Mouse (Mus musculus): ENCODE data around the gene Slc17a7.

Slc17a7 gene

DNA sequence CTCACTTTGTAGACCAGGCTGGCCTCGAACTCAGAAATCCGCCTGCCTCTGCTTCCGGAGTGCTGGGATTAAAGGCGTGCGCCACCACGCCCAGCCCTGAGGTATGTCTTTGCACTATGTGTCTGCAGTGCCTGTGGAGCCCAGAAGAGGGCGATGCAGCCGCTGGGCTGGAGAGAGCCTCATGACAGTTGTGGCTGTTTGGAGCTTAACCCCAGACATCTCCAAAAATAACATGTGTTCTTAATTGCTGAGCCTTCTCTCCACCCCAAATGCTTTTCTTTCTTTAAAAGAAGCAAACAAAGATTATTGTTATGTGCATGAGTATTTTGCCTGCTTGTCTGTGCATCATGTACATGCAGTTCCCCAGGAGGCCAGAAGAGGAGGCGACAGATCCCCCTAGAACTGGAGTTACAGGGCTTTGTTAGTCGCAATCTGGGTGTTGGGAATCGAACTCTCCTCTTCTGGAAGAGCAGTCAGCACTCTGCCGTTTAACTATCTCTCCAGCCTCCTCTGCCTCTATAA, 8.7 kb upstream of the Slc17a7 start:
- DNase-seq = peak; percentile 70 to 88

DNA sequence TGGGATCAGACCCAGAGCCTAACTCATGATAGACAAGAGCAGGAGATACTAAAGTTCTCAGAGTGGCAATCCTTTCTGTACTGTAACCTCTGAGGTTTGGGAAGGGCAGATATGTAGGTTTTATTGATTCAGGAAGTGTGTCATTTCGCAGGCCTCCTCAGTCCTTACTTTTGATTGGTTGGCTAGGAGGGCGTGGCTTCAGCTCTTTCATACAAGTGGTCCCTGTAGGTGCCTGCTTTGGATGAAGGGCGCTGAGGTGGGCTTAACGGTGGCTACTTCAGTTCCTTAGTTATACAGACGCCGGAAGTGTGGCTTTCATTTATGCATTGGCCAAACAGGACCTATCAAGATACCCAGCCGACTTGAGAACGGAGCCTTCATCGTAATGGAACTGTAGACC, 8.2 kb upstream of the Slc17a7 start:
- DNase-seq = peak in 1 of 2 experiments; percentile 27

DNA sequence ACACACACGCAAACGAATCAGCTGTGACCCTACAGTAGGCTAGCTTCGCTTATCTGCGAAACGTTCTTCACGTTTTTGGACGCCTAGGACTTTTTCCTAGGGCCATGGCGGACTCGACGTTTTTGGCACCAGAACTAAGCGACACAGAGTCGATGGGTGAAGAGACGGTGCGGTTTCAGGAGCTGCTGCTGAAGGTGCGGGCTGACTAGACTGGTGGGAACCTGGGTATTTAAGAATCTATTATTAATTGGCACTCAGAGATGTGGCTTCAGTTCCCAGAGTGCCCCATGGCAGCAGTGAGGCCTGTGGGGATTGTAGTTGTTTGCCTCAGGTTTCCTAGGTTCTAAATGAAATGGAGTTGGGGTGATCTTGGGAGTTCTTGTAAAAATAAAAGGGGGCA, 7.5 kb upstream of the Slc17a7 start:
- peak in 1 of 2 experiments; percentile 5 for DNase-seq

DNA sequence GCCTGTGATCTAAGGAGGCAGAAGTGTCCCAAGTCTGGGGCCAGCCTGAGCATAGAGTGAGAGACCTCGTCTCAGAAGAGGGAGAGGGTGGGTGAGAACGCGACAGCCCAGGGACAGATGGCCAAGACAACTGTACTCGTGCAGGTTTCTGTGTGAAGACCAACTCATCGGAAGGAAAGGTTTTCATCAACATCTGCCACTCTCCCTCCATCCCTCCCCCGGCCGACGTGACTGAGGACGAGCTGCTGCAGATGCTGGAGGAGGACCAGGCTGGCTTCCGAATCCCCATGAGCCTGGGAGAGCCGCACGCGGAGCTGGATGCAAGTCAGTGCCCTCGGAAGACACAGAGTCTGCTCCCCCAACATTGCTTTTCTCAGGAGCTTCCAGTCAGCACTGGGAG, 6.3 kb upstream of the Slc17a7 start:
- DNase-seq = no peak

DNA sequence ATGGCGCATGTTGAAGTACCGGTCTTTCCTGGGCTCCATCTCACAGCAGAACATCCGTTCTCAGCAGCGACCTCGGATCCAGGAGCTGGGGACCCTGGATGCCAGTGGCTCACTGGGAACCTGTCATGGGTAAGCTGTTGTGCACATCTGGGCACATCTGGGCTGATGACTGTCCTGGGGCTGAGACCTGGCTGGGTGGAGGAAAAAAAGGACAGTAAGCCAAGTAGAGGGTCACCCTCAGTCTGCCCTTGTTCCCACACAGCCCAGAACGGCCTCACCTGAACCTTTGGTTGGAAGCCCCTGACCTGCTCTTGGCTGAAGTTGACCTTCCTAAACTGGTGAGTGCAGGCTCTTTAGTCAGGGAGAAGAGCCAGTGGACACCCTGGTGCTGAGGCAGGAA, 4.8 kb upstream of the Slc17a7 start:
- peak in 1 of 2 experiments; percentile 11 for DNase-seq

DNA sequence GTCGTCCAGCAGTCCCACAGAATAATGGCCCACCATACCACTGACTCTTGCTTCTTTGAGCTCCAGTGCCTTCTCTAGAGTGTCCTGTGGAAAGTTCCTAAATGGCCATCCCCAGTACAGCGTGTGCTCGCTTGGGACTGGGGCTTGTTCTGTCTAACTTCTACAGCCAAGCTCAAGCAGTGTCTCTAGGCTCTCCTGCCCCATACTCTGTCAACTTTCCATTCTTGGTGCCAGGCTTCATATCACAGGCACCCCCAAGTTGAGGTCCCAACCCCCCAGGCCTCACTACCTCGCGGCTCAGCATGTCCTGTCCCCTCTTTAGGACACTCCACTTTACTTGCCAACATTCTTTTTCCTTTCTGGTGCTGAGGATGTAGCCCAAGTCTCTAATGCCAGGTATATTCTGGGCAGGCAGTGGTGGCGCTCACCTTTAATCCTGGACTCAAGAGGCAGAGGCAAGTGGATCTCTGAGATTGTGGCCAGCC, 3.4 kb upstream of the Slc17a7 start:
- peak in 1 of 2 experiments; percentile 9 for DNase-seq

DNA sequence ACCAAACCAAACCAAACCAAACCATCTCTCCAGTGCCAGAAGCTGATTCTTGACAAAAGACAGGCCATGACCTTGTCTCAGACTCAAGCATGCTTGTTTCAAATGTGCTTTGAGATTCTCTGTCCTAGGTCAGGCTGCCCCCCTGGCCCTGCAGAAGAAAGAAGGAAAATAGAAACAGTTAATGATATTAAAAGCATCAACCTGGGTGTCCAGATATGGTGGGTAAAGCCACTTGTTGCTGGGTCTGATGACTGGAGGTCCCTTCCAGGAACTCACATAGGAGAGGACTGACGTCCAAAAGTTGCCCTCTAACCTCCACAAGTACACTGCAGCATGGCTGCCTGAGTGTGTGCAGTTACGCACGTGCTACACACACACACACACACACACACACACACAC, 2.9 kb upstream of the Slc17a7 start:
- no peak for DNase-seq

DNA sequence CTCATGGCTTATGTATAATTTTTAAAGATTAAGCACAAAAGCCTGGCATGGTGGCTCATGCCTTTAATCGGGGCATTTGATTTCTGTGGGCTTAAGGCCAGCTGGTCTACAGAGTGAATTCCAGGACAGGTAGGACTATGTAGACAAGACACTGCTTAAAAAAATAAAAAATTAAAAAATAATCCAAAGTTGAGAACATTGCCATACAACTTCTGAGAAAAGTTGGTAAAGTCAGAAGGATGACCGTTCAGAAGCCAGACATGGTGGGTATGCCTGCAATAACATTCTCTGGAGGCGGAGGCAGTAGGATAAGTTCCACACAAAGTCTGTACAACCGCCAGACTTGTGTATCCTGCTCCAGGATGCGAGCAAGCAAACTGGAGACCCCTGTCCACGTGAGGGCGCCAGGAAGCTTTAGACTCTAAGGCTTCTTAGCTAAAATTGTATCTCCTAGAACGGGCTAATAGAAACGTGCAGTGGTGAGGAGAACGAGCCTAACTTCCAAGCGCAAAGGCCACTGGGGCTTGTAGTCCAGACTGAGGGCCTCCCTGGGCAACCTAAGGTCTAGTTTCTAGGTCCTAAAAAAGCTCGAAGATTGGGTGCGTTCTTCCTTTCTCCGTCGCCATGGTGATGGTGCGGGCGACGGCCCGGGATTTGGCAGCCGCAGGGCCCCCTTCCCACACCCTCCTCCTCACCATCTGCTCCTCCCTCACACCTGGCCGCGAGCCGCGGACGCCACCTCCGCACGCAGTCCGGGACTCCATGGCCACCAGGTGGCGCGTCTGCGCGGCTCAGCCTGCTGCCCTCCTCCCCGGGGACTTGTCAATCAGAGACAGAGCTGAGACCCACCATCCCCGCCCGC, 1.9 kb upstream of the Slc17a7 start:
- DNase-seq = peak; percentile 100

DNA sequence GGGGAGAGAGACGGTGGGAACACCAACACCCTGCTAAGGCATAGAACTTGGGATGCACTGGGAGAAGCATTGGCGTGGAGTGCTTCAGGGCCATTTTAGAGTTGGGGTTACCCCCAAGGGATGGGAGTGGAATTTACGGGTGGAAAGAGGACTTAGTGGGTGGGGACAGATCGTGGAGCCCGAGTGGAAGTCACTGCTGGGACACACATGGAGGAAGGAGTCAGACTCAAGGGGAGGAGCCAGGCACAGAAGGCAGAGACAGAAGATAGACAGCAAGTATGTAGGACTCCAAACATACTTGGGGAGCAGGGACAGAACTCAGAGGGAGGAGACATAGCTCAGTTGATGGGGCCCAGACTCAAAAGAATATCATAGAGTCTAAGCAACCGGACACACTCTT, 1.2 kb upstream of the Slc17a7 start:
- no peak for DNase-seq

DNA sequence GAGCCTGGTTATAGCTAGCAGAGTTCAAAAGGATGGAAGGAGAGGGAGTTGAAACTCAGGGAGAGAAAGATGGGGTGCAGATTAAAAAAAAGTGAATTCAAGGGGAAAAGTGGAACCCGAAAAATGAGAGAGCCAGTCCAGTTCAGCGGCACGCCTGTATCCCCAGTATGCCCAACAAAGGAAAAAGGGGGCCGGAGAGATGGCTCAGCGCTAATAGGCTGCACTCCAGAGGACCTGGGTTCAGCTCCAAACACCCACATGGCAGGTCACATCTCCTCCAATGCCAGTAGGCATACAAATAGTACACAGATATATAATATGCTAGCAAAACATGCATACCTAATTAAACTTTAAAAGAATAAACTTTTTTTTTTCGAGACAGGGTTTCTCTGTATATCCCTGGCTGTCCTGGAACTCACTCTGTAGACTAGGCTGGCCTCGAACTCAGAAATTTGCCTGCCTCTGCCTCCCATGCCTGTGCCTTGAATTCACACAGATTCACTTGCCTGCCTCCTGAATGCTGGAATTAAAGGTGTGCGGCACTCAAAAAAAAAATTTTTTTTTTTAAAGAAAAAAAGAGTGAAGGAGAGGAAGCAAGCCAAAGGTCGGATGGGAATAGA, 643 bp upstream of the Slc17a7 start:
- peak in 1 of 2 experiments; percentile 31 for DNase-seq

DNA sequence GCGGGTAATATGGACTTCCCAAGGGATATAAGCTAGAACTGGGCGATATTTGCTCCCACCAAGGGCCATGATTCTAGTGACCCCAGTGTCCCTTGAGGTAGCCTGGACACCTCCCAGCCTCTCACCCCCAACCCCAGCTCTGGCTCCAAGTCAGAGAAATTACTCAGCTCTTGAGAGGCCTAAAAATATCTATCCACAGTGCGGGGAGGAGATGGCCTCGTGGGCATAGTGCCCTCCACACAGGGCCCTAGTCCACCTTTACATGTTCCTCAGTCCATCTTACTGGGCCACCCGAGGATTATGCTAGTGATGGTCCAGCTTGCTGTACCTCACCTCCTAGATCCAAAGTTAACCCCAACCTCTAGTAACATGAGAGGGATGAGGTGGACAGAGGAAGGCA, 1.1 kb downstream of the Slc17a7 start:
- peak; percentile 65 to 71 for DNase-seq

DNA sequence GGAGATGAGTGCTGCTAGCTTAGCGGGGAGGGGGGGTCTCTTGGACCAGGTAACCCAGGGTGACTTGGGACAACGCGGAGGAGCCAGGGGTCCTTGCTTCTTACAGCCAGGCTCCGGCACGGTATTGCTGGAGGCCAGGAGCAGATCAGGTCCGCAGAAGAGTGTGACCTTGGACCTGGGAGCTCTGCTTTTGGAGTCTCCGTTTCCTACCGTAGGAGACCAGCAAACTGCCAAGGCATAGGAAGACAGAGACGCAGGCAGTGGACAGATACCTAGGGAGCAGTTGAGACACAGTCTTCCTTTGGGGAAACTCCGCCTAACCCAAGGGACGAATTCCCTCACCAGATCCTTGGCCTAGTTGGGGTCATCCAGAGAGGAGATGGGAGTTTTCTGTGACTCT, 2.0 kb downstream of the Slc17a7 start:
- DNase-seq = peak in 1 of 2 experiments; percentile 52

DNA sequence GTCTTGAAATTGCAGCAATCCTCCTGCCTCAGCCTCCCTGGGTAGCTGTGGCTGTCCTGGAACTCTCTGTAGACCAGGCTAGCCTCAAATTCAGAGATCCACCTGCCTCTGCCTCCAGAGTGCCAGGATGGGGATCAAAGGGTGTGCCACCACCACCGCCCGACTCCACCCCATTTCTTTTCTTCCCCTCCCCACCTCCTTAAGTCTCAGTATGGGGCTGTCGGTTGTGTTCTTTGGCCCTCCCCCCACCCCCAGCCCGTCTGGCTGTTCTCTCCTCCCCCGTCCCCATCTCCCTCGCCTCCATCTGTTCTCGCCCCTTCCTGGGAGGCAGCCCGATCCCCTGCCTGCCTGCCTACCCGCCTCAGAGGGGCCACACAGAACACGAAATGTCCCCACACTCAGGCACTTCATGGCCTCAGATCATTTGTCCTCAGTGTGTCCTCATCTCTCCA, 3.2 kb downstream of the Slc17a7 start:
- DNase-seq = peak in 1 of 2 experiments; percentile 70

DNA sequence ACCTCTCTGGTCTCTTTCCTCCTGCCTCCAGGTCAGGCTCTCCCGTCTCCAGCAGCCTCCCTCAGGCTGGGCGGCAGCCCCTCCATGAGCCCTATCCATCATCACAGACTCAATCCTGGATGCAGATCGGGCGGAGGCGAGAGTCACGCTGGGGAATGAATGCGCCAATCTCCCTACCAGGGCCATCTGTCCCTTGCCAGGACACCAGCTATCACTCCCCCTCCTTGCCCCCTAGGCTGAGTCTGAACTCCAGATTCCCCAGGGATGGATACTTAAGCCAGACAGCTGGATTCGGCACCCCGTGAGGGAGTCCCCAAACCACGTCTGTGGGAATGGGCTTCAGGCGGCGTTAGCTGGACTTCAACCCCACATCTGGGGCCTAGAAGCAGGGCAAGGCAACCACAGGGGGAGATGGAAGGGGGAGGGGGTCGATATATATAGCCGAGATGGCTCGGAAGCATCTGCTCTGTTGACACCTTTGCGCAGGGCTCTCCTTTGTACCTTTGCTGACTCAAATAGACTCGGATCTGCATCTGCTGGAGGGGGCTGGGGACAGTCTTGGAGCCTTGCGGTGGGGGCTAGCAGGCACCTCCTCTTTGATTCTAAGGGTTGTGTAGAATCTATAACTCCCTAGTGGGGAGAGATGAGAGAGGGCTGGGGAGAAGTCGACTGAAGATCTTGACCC, 4.2 kb downstream of the Slc17a7 start:
- peak; percentile 72 to 83 for DNase-seq

DNA sequence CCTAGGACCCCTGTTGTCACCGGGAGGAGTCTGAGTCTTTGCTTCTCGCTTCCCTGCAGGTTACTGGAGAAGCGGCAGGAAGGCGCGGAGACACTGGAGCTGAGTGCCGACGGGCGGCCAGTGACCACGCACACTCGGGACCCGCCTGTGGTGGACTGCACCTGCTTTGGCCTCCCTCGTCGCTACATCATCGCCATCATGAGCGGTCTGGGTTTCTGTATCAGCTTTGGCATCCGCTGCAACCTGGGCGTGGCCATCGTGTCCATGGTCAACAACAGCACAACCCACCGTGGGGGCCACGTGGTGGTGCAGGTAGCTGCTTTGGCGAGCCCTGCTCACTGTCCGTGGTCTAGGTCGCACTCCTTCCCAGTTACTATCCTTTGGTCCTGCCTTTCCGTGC, 4.9 kb downstream of the Slc17a7 start:
- peak; percentile 65 to 71 for DNase-seq

DNA sequence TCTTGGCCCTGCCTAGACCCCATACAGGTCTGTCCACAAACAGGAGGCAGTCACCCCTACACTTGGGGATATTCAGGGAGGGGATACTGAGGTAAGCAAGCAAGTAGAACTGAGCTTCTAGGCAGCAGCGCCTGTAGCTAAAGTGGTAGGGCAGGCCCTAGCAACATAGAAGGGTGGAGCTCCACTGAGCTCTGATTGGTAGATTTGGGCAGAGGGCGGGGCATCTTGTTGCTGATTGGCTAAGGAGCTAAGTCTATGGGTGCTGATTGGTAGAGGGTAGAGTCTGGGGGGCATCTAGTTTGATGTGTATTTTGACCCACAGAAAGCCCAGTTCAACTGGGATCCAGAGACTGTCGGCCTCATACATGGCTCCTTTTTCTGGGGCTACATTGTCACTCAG, 5.7 kb downstream of the Slc17a7 start:
- peak; percentile 71 to 82 for DNase-seq

DNA sequence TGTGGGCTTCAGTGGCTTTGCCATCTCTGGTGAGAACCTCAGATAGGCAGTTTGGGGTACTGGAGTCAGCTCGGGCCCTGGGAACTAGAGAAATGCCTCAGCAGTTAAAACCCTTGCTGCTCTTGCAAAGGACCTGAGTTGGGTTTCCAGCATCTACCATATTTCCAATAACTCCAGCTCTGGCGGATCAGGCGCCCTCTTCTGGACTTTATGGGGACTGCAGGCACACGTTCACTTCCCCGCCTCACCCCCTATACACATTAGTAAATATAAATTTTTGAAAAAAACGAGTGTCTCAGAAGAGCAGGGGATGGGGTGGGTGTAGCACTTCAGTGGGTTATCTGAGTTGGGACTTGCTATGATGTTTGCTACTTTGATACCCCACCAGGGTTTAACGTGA, 9.2 kb downstream of the Slc17a7 start:
- DNase-seq = peak; percentile 54 to 73

DNA sequence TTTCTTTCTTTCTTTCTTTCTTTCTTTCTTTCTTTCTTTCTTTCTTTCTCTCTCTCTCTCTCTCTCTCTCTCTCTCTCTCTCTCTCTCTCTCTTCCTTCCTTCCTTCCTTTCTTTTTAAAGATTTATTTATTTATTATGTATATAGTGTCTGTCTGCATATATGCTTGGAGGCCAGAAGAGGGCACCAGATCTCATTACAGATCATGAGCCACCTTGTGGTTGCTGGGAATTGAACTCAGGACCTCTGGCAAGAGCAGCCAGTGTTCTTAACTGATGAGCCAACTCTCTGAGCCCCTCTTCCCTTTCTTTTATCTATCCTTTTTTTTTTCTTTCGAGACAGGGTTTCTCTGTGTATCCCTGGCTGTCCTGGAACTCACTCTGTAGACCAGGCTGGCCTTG, 10.0 kb downstream of the Slc17a7 start:
- peak in 1 of 2 experiments; percentile 47 for DNase-seq

DNA sequence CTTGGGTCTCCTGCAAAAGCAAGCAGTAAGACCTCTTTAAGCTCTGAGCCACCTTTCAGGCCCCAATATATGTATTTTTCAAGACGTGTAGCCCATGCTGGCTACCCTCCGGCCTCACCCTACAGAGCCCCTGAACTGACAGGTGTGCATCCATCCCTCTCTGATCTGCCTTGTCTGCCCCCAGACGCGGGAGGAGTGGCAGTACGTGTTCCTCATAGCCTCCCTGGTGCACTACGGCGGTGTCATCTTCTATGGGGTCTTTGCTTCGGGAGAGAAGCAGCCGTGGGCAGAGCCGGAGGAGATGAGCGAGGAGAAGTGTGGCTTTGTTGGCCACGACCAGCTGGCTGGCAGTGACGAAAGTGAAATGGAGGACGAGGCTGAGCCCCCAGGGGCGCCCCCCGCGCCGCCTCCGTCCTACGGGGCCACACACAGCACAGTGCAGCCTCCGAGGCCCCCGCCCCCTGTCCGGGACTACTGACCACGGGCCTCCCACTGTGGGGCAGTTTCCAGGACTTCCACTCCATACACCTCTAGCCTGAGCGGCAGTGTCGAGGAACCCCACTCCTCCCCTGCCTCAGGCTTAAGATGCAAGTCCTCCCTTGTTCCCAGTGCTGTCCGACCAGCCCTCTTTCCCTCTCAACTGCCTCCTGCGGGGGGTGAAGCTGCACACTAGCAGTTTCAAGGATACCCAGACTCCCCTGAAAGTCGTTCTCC, 11.0 kb downstream of the Slc17a7 start:
- DNase-seq = peak in 1 of 2 experiments; percentile 30

DNA sequence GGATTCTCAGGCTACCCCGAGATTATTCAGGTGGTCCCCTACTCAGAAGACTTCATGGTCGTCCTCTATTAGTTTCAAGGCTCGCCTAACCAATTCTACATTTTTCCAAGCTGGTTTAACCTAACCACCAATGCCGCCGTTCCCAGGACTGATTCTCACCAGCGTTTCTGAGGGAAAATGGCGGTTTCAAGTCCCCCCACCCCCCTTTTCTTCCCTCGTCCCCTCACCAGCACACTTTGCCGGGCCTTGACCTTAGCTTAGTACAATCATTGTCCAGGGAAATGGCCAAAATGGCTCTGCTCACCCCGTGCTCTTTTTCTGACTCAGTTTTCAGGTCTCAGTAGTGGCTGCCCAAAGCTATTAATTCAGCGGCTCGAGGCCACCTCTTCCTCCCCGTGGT, 11.6 kb downstream of the Slc17a7 start:
- DNase-seq = no peak

DNA sequence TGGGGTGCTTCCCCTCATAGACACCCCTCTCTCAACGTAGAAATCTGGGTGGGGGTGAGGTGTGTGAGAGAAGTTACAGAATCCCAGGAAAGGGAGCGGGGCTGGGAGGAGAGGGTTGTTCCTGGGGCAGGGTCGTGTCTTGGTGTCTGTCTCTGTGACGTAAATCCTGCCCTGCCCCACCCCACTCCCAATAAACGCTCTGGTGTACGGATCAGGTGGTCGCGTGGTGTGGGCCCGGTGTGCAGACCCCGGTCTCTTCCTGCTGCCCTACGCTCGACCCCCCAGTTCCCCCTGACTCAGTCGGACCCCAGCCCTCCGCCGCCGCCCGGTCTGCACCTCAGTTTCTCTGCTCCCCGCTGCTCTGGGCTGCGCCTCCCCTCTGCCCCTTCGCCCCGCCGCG, 12.2 kb downstream of the Slc17a7 start:
- DNase-seq = peak in 1 of 2 experiments; percentile 23

DNA sequence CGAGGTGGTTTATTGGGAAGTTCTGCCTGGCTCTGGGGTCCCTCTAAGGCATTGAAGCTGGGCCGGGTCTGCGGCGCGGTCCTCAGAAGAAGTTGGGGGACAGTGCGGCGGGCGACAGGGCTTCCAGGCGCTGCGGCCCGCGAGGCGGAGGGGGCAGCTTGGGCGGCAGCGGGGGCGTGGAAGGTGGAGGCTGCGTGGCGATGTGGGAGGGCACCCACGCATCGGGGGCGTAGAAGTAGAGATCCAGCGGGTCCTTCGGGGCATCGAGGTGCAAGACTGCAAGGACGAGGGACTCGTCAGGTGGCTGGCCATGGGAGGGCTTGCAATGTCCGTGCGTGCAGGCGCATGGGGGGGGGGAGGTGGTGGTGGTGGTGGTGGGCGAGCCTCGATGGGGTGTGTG, 12.6 kb downstream of the Slc17a7 start:
- peak in 1 of 2 experiments; percentile 44 for DNase-seq

Data from cerebellum, postnatal 14 days (tissue).